Mouse (Mus musculus) MEL (cell line): ENCODE data around the gene Nek8.
A peak's percentile ranks its signal among the peaks of the same experiment; 100 is the strongest.
"Not testable (repeated sequence)": the region's sequence is repeated elsewhere in the genome, so short reads cannot be mapped to it uniquely, and the experiment has no call there.

Experiments used
- CTCF ChIP-seq, 3 experiments: IDR thresholded peaks in 2 of 3; conservative IDR thresholded peaks in 1 of 3; 2 replicates each; pipeline ENCODE4 v1.5.1; 2011 to 2012; ENCODE audit warnings: low read length in 3 of 3, low read depth in 2 of 3, mild to moderate bottlenecking in 2 of 3, improper control_type of control experiment in 1 of 3, inconsistent platforms in 1 of 3, mixed read lengths in 1 of 3, moderate library complexity in 1 of 3; ENCODE audit not compliant: control insufficient read depth in 1 of 3, insufficient read depth in 1 of 3, poor library complexity in 1 of 3, severe bottlenecking in 1 of 3
- E2F4 ChIP-seq: IDR thresholded peaks from 2 replicates; pipeline ENCODE4 v1.6.1; 2011; ENCODE audit warnings: low read depth, low read length, improper control_type of control experiment, borderline replicate concordance
- EP300 ChIP-seq, 2 experiments: IDR thresholded peaks; 2 replicates each; pipeline ENCODE4 v1.6.1; 2011; ENCODE audit warnings: improper control_type of control experiment in 2 of 2, low read length in 2 of 2, low read depth in 1 of 2, mild to moderate bottlenecking in 1 of 2
- GATA1 ChIP-seq: IDR thresholded peaks from 2 replicates; pipeline ENCODE4 v1.6.1; 2011; ENCODE audit warnings: low read depth, low read length, improper control_type of control experiment
- MAZ ChIP-seq: IDR thresholded peaks from 2 replicates; pipeline ENCODE4 v1.6.1; 2012; ENCODE audit warnings: low read depth, mild to moderate bottlenecking, inconsistent platforms, low read length, improper control_type of control experiment
- MEF2A ChIP-seq: IDR thresholded peaks from 2 replicates; pipeline ENCODE4 v1.6.1; 2014; ENCODE audit warnings: low read depth, mild to moderate bottlenecking, inconsistent platforms, low read length, improper control_type of control experiment; ENCODE audit not compliant: poor library complexity, insufficient replicate concordance, severe bottlenecking; ENCODE audit errors: extremely low read depth
- POLR2A ChIP-seq, 2 experiments: IDR thresholded peaks; 2 replicates each; pipeline ENCODE4 v1.6.1; 2011 to 2012; ENCODE audit warnings: low read length in 2 of 2, mild to moderate bottlenecking in 2 of 2, control low read depth in 1 of 2, improper control_type of control experiment in 1 of 2, low read depth in 1 of 2, moderate library complexity in 1 of 2; ENCODE audit not compliant: control insufficient read depth in 1 of 2, insufficient read depth in 1 of 2, poor library complexity in 1 of 2
- POLR2AphosphoS2 ChIP-seq: IDR thresholded peaks from 2 replicates; pipeline ENCODE4 v1.6.1; 2011; ENCODE audit warnings: low read length, improper control_type of control experiment
- SMC3 ChIP-seq: IDR thresholded peaks from 2 replicates; pipeline ENCODE4 v1.6.1; 2011; ENCODE audit warnings: low read depth, low read length, improper control_type of control experiment
- TBP ChIP-seq: IDR thresholded peaks from 2 replicates; pipeline ENCODE4 v1.8.0; 2011; ENCODE audit warnings: low read depth, low read length, improper control_type of control experiment
- USF1 ChIP-seq: IDR thresholded peaks from 2 replicates; pipeline ENCODE4 v1.6.1; 2014; ENCODE audit warnings: low read depth, mild to moderate bottlenecking, inconsistent platforms, low read length, improper control_type of control experiment, moderate library complexity
- USF2 ChIP-seq, 2 experiments: IDR thresholded peaks; 2 replicates each; pipeline ENCODE4 v1.6.1; 2011 to 2012; ENCODE audit warnings: improper control_type of control experiment in 2 of 2, low read length in 2 of 2, borderline replicate concordance in 1 of 2, inconsistent platforms in 1 of 2, low read depth in 1 of 2, mild to moderate bottlenecking in 1 of 2; ENCODE audit not compliant: insufficient read depth in 1 of 2
- ZKSCAN1 ChIP-seq: IDR thresholded peaks from 2 replicates; pipeline ENCODE4 v1.6.1; 2012; ENCODE audit warnings: low read depth, mild to moderate bottlenecking, inconsistent platforms, low read length, improper control_type of control experiment, moderate library complexity

DNA sequence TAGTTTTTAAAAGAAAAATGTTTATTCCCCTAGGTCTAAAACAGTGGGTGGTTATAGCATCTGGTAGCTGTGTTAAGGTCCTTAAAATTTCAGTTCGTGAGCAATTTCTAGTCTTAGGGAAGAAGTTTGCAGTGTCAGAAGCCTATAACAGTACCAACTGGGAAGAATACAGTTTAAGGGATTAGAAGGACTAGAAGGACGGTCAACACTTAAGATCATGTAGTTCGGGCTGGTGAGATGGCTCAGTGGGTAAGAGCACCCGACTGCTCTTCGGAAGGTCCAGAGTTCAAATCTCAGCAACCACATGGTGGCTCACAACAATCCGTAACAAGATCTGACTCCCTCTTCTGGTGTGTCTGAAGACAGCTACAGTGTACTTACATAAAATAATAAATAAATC is 8.2 kb upstream of the Nek8 start:
- not testable (repeated sequence) for TF ChIP-seq USF2 (IDR thresholded peaks at IDR 0.05; ENCODE audit: borderline replicate concordance in 1 of 2, insufficient read depth in 1 of 2, low read depth in 1 of 2, low read length in 2 of 2); POLR2A (IDR thresholded peaks at IDR 0.05; ENCODE audit: control insufficient read depth in 1 of 2, insufficient read depth in 1 of 2, low read depth in 1 of 2, low read length in 2 of 2, poor library complexity in 1 of 2); CTCF (IDR thresholded peaks at IDR 0.05 in 2 of 3, conservative IDR thresholded peaks at IDR 0.05 in 1 of 3; ENCODE audit: control insufficient read depth in 1 of 3, insufficient read depth in 1 of 3, low read depth in 2 of 3, low read length in 3 of 3, poor library complexity in 1 of 3, severe bottlenecking in 1 of 3); ZKSCAN1; USF1; SMC3; GATA1; EP300 (IDR thresholded peaks at IDR 0.05; ENCODE audit: low read depth in 1 of 2, low read length in 2 of 2); POLR2AphosphoS2; MEF2A; E2F4; MAZ
- TF ChIP-seq TBP: peak; percentile 88
